Mouse (Mus musculus): ENCODE results near the gene Ttl. TPM values are rescaled to one million over a fixed set of nuclear protein-coding genes. Genes with fewer than 3 reads are reported as not detected.

The Ttl gene
- polyA plus RNA-seq (2017; shearing (Covaris generic)), result 1 to 10 TPM; 2.4 TPM

DNA sequence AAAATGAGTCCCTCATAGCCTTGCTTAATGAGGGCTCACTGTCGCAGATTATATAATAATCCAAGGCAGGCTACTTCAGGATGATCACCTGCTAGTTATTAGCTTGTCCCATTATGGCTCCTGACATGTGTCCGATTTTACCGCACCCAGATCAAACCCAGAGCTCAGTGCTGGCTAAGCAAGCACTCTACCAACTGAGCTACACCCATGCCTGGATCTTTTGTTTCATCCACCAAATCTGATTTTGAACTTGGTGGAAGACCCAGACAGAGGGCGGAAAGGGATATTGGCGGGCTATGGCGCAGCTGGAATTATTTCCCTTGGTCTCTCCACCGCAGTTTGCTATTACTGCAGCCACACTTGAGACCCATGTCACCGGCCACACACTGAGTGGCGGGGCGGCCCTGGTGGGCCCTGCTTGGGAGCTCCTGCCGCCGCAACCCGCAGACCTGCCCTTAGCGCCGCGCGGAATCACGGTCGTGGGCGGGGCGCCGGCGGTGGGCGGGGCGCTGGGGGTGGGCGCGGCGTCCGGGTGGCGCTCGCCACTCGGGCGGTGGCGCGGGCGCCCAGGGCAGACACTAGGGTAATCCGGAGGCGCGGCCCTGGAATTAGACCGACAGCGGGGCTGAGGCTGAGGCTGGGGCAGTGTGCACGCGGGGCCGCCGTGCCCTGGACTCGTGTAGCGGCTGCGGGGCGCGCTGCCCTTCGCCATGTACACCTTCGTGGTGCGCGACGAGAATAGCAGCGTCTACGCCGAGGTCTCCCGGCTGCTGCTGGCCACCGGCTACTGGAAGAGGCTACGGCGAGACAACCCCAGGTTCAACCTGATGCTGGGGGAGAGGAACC is at the start of gene Ttl:
TSS of gene Ttl (plus strand) at position 506 of the 846 bp plus-strand sequence.

DNA sequence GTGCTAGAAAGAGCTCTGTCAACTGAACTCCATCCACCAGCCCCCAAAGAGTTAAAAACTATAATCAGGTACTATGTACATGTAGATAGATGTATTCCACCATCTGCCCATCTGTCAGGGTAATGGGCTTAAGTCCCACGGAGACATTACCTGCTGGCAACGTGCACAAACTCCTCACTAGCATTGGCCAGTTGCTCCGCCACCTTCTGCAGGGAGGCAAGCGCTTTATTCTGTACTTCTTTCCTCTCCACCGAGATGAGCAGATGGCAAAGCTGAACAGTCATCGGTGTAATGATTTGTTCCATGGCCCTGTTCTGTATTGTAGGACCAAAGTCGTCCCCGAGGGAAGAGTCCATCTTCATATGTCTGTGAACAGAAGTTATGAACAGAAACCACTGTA is 17.9 kb upstream of the Ttl start, which contains the start of gene Vinac1:
TSS of gene Vinac1 (minus strand) at position 362 of the 400 bp plus-strand sequence.

DNA sequence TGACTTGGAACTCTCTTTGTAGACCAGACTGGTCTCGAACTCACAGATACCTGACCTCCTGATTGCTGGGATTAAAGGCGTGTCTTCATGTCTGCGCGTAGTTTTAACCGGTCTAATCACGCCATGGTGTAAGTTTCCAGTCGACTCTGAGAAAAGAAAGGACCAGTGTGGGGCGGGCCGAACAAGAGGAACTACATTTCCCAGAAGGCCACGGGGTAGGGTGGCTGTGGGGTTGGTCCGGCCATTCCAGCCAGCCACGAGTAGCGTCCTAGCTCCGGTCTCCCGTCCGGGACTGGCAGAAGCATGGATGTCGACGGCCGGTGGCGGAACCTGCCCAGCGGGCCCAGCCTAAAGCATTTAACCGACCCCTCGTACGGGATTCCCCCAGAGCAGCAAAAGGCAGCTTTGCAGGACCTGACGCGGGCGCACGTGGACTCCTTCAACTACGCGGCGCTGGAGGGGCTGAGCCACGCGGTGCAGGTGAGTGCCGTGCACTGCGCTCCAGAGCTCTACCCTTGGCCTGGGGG is 35.1 kb downstream of the Ttl start, which contains the start of gene Polr1b:
TSS of gene Polr1b (plus strand) at position 212 of the 527 bp plus-strand sequence.

DNA sequence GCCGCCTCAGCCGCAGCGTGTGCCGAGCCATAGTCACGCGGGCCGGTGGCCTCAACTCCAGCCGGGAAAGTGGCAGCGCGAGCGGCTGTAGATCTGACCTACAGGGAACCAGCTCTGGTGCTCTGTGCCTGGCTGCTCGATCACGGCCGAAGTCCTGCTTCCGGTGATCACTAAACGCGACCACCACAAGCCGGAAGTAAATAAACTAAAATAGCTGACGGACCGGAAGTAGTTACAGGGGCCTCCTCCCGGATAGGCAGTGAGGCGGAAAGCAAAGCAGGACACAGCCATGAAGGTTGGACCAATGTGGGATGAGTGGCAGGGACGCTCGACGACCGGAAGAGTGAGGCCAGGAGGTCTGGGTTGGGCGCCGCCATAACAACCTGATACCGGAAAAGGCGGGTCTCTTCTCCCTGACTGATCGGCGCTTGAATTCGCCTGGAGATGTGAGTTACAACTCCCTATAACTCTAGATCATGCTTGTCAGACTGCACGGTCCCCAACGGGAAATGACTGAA is 63.7 kb downstream of the Ttl start, which contains the start of gene Chchd5:
TSS of gene Chchd5 (plus strand) at position 289 of the 518 bp plus-strand sequence.

Other genes with a start within 250 kb of the Ttl start
- gene Tmem87b, start 247.8 kb upstream of the Ttl start, polyA plus RNA-seq (2017; shearing (Covaris generic)), result 10 to 100 TPM; 16.1 to 19.0 TPM
- under 1 TPM in 1 of 2 experiments, not detected in 1; 0.29 TPM for gene Fbln7, start 203.0 kb upstream of the Ttl start, polyA plus RNA-seq (2017; shearing (Covaris generic))
- gene Zc3h8, start 121.9 kb upstream of the Ttl start, polyA plus RNA-seq (2017; shearing (Covaris generic)), result 10 to 100 TPM in 1 of 2 experiments, 1 to 10 TPM in 1; 6.5 to 11.7 TPM
- gene Zc3h6, start 98.5 kb upstream of the Ttl start, polyA plus RNA-seq (2017; shearing (Covaris generic)), result 10 to 100 TPM in 1 of 2 experiments, 1 to 10 TPM in 1; 6.9 to 12.3 TPM
- gene Gm10762, start 98.2 kb upstream of the Ttl start, polyA plus RNA-seq (2017; shearing (Covaris generic)), result 1 to 10 TPM; 4.5 to 5.3 TPM
- gene Vinac1, start 17.8 kb upstream of the Ttl start, polyA plus RNA-seq (2017; shearing (Covaris generic)), result under 1 TPM in 1 of 2 experiments, not detected in 1; 0.41 TPM
- 10 to 100 TPM; 19.9 to 21.4 TPM for gene Polr1b, start 35.1 kb downstream of the Ttl start, polyA plus RNA-seq (2017; shearing (Covaris generic))
- 10 to 100 TPM; 17.5 to 22.3 TPM for gene Chchd5, start 63.8 kb downstream of the Ttl start, polyA plus RNA-seq (2017; shearing (Covaris generic))
- gene Slc20a1, start 132.8 kb downstream of the Ttl start, polyA plus RNA-seq (2017; shearing (Covaris generic)), result 10 to 100 TPM; 52.8 to 55.2 TPM
- gene Ckap2l, start 231.3 kb downstream of the Ttl start, polyA plus RNA-seq (2017; shearing (Covaris generic)), result 1 to 10 TPM; 9.4 TPM
- gene Il1a, start 244.0 kb downstream of the Ttl start, polyA plus RNA-seq (2017; shearing (Covaris generic)), result 1 to 10 TPM in 1 of 2 experiments, not detected in 1; 2.4 TPM